Mouse (Mus musculus) liver, embryonic 15.5 days (tissue): ENCODE data around the gene Nanos2. TPM values are rescaled to one million over a fixed set of nuclear protein-coding genes. Genes with fewer than 3 reads are reported as not detected.

Source experiments
- ATAC-seq: fragments of 200-750 bp; cut with Nextera tagmentation; 2 replicates; pipeline ENCODE4 v1.8.0; 2017; ENCODE audit warnings: moderate number of reproducible peaks, mild to moderate bottlenecking, moderate library complexity; ENCODE audit not compliant: insufficient read depth
- H3K27ac ChIP-seq: fragments of 300-500 bp; sonication (generic); replicated peaks from 2 replicates; pipeline ENCODE4 v1.5.1; 2015; ENCODE audit warnings: mild to moderate bottlenecking, inconsistent platforms
- H3K27me3 ChIP-seq: fragments of 300-500 bp; sonication (generic); 2 replicates; pipeline ENCODE4 v1.6.1; 2015; ENCODE audit warnings: mild to moderate bottlenecking, inconsistent platforms
- H3K36me3 ChIP-seq: fragments of 300-500 bp; sonication (generic); replicated peaks from 2 replicates; pipeline ENCODE4 v1.6.1; 2015; ENCODE audit warnings: moderate library complexity, mild to moderate bottlenecking, inconsistent platforms
- H3K4me1 ChIP-seq: fragments of 300-500 bp; sonication (generic); replicated peaks from 2 replicates; pipeline ENCODE4 v1.6.1; 2015; ENCODE audit warnings: inconsistent platforms
- H3K4me2 ChIP-seq: fragments of 300-500 bp; sonication (generic); 2 replicates; pipeline ENCODE4 v1.6.1; 2015; ENCODE audit warnings: moderate library complexity, mild to moderate bottlenecking, inconsistent platforms
- H3K4me3 ChIP-seq: fragments of 300-500 bp; sonication (generic); replicated peaks from 2 replicates; pipeline ENCODE4 v1.5.1; 2015; ENCODE audit warnings: mild to moderate bottlenecking, inconsistent platforms
- H3K9ac ChIP-seq: fragments of 300-500 bp; sonication (generic); 2 replicates; pipeline ENCODE4 v1.6.1; 2015; ENCODE audit warnings: moderate library complexity, mild to moderate bottlenecking, inconsistent platforms
- H3K9me3 ChIP-seq: fragments of 300-500 bp; sonication (generic); replicated peaks from 2 replicates; pipeline ENCODE4 v1.6.1; 2016; ENCODE audit warnings: inconsistent platforms
- WGBS: fragments of 180-500 bp; shearing (Covaris S2); methylation state at CpG from one replicate; pipeline ENCODE4 v1.1.7; 2015; ENCODE audit warnings: mixed read lengths; ENCODE audit not compliant: insufficient replicate concordance; 5-methylcytosine and 5-hydroxymethylcytosine counted together
- polyA plus RNA-seq: library from polyadenylated mRNA; unstranded; fragments of >200 nt; fragmentation: Nextera tagmentation; extraction: Ambion mirVana; gene quantifications from 2 replicates; pipeline ENCODE4 v1.2.1, GENCODE M21; 2015

Gene Nanos2
- polyA plus RNA-seq, result not detected in 2 replicates

GRCm38 (mm10) chr7:18987100-18987499, at the start of gene Nanos2:
TSS of gene Nanos2 (plus strand) at chr7:18987400.
- H3K27me3 ChIP-seq, result peaks cover 48% of the 10 kb centered on the region
- no peak within 1 kb of the TSS for H3K4me2 ChIP-seq
- H3K4me1 ChIP-seq, result peaks cover 24% of the 10 kb centered on the region
- no peak within 1 kb of the TSS for H3K9ac ChIP-seq
- 27% methylated on average over 2 of the region's 2 CpGs for WGBS
- H3K4me3 ChIP-seq, result no peak within 1 kb of the TSS
- no peak within 1 kb of the TSS for H3K27ac ChIP-seq
- no peaks in the 10 kb centered on the region for H3K9me3 ChIP-seq
- no peak for ATAC-seq
- no peaks in the 10 kb centered on the region for H3K36me3 ChIP-seq

GRCm38 (mm10) chr7:18942376-18942775, 44.8 kb upstream of the Nanos2 start:
- Histone ChIP-seq H3K9ac (no peak overlapping the region), H3K36me3 (no peaks in the 10 kb centered on the region), H3K9me3 (no peaks in the 10 kb centered on the region), H3K27ac (no peak overlapping the region), H3K4me2 (no peak overlapping the region), H3K4me3 (no peak overlapping the region), H3K4me1 (no peaks in the 10 kb centered on the region), H3K27me3 (peaks cover 9% of the 10 kb centered on the region; the same call in 1 of the 2 replicates)
- WGBS, result 40% methylated on average over 1 of the region's 1 CpGs
- no peak for ATAC-seq

GRCm38 (mm10) chr7:18942815-18943214, 44.4 kb upstream of the Nanos2 start:
- 47% methylated on average over 9 of the region's 9 CpGs for WGBS
- Histone ChIP-seq H3K27me3 (peaks cover 9% of the 10 kb centered on the region; the same call in 1 of the 2 replicates), H3K4me2 (no peak overlapping the region), H3K9ac (no peak overlapping the region), H3K4me1 (no peaks in the 10 kb centered on the region), H3K9me3 (no peaks in the 10 kb centered on the region), H3K27ac (no peak overlapping the region), H3K36me3 (no peaks in the 10 kb centered on the region), H3K4me3 (no peak overlapping the region)
- ATAC-seq, result no peak

- H3K4me3 ChIP-seq, result no peak overlapping the region
- H3K36me3 ChIP-seq, result no peaks in the 10 kb centered on the region
- no peak for ATAC-seq
- no peak overlapping the region for H3K4me2 ChIP-seq
- H3K27me3 ChIP-seq, result peaks cover 14% of the 10 kb centered on the region; the same call in 1 of the 2 replicates
- H3K27ac ChIP-seq, result no peak overlapping the region
- no peak overlapping the region for H3K9ac ChIP-seq
- no peaks in the 10 kb centered on the region for H3K4me1 ChIP-seq
- WGBS, result 40% methylated on average over 6 of the region's 6 CpGs
- H3K9me3 ChIP-seq, result no peaks in the 10 kb centered on the region
Measured at GRCm38 (mm10) chr7:18948151-18948550, 39.0 kb upstream of the Nanos2 start.

- H3K27me3 ChIP-seq, result peaks cover 14% of the 10 kb centered on the region; the same call in 1 of the 2 replicates
- no peak overlapping the region for H3K27ac ChIP-seq
- H3K9me3 ChIP-seq, result no peaks in the 10 kb centered on the region
- H3K4me1 ChIP-seq, result no peaks in the 10 kb centered on the region
- H3K9ac ChIP-seq, result no peak overlapping the region
- 31% methylated on average over 12 of the region's 12 CpGs for WGBS
- H3K4me2 ChIP-seq, result no peak overlapping the region
- no peak overlapping the region for H3K4me3 ChIP-seq
- ATAC-seq, result no peak
- no peaks in the 10 kb centered on the region for H3K36me3 ChIP-seq
Measured at GRCm38 (mm10) chr7:18949781-18950522, 37.2 kb upstream of the Nanos2 start.

- 9% methylated on average over 18 of the region's 18 CpGs for WGBS
- no peak for ATAC-seq
- H3K9ac ChIP-seq, result no peak overlapping the region
- H3K9me3 ChIP-seq, result no peaks in the 10 kb centered on the region
- H3K4me3 ChIP-seq, result no peak overlapping the region
- no peak overlapping the region for H3K4me2 ChIP-seq
- no peaks in the 10 kb centered on the region for H3K4me1 ChIP-seq
- H3K27ac ChIP-seq, result no peak overlapping the region
- H3K36me3 ChIP-seq, result no peaks in the 10 kb centered on the region
- peaks cover 19% of the 10 kb centered on the region for H3K27me3 ChIP-seq
Measured at GRCm38 (mm10) chr7:18950523-18951315, 36.5 kb upstream of the Nanos2 start.

GRCm38 (mm10) chr7:18951397-18951796, 35.8 kb upstream of the Nanos2 start:
- Histone ChIP-seq H3K27me3 (peaks cover 26% of the 10 kb centered on the region), H3K4me1 (no peaks in the 10 kb centered on the region), H3K36me3 (no peaks in the 10 kb centered on the region), H3K4me2 (no peak overlapping the region), H3K27ac (no peak overlapping the region), H3K9me3 (no peaks in the 10 kb centered on the region), H3K9ac (no peak overlapping the region), H3K4me3 (no peak overlapping the region)
- no peak for ATAC-seq
- WGBS, result 11% methylated on average over 15 of the region's 15 CpGs

GRCm38 (mm10) chr7:18957569-18958383, 29.4 kb upstream of the Nanos2 start:
- ATAC-seq, result peak; percentile 60
- Histone ChIP-seq H3K27ac (no peak overlapping the region), H3K4me2 (peak overlapping the region; percentile 75), H3K4me3 (peak overlapping the region; percentile 53), H3K9me3 (no peaks in the 10 kb centered on the region), H3K4me1 (peaks cover 16% of the 10 kb centered on the region), H3K27me3 (peaks cover 81% of the 10 kb centered on the region), H3K36me3 (no peaks in the 10 kb centered on the region), H3K9ac (no peak overlapping the region)
- 2% methylated on average over 102 of the region's 107 CpGs for WGBS

- H3K4me1 ChIP-seq, result peaks cover 17% of the 10 kb centered on the region
- 0 out of 2 replicates have a peak, but pooled peaks have one; percentile 31 for ATAC-seq
- H3K36me3 ChIP-seq, result no peaks in the 10 kb centered on the region
- 2% methylated on average over 21 of the region's 21 CpGs for WGBS
- peaks cover 87% of the 10 kb centered on the region for H3K27me3 ChIP-seq
- no peaks in the 10 kb centered on the region for H3K9me3 ChIP-seq
- H3K4me3 ChIP-seq, result peak overlapping the region; percentile 53
- no peak overlapping the region for H3K9ac ChIP-seq
- peak overlapping the region; percentile 75 for H3K4me2 ChIP-seq
- no peak overlapping the region for H3K27ac ChIP-seq
Measured at GRCm38 (mm10) chr7:18958384-18958766, 28.8 kb upstream of the Nanos2 start.

GRCm38 (mm10) chr7:18959446-18959845, 27.8 kb upstream of the Nanos2 start:
- 13% methylated on average over 8 of the region's 8 CpGs for WGBS
- Histone ChIP-seq H3K9ac (no peak overlapping the region), H3K9me3 (no peaks in the 10 kb centered on the region), H3K27ac (no peak overlapping the region), H3K4me1 (peaks cover 17% of the 10 kb centered on the region), H3K36me3 (no peaks in the 10 kb centered on the region), H3K27me3 (peaks cover 94% of the 10 kb centered on the region), H3K4me3 (no peak overlapping the region), H3K4me2 (no peak overlapping the region)
- ATAC-seq, result no peak
